Mouse (Mus musculus): ENCODE data around the gene Wfdc12. TPM values are rescaled to one million over a fixed set of nuclear protein-coding genes. Genes with fewer than 3 reads are reported as not detected.
A peak's percentile ranks its signal among the peaks of the same experiment; 100 is the strongest.
"Not testable (repeated sequence)": the region's sequence is repeated elsewhere in the genome, so short reads cannot be mapped to it uniquely, and the experiment has no call there.

The Wfdc12 gene
- polyA plus RNA-seq, 1 experiment from 2014 or later, result 2.4 TPM

GRCm38 (mm10) chr2:164212711-164213110, 22.3 kb upstream of the Wfdc12 start:
- no peak overlapping the region for H3K9ac ChIP-seq (ENCODE audit: low read length)
- ATAC-seq (ENCODE audit: low FRiP score, low TSS enrichment) (no peak), DNase-seq (ENCODE audit: low spot score) (no peak)
- no peaks in the 10 kb centered on the region for H3K4me1 ChIP-seq (replicated peaks; ENCODE audit: control insufficient read depth, insufficient read depth)
- H3K36me3 ChIP-seq (ENCODE audit: control insufficient read depth, insufficient read depth, low read length), result no peaks in the 10 kb centered on the region
- H3K4me2 ChIP-seq (replicated peaks; ENCODE audit: low read depth), result no peak overlapping the region
- 80% methylated on average over 5 of the region's 5 CpGs for WGBS
- no peak overlapping the region for H3K27ac ChIP-seq (replicated peaks)
- TF ChIP-seq EP300 (optimal IDR thresholded peaks at IDR 0.05) (no peak), CTCF (IDR thresholded peaks at IDR 0.05; ENCODE audit: low read depth) (no peak)
- no peaks in the 10 kb centered on the region for H3K9me3 ChIP-seq (ENCODE audit: control insufficient read depth, low read length)
- no peaks in the 10 kb centered on the region for H3K27me3 ChIP-seq (ENCODE audit: control insufficient read depth, insufficient read depth, low read length)
- H3K4me3 ChIP-seq (ENCODE audit: low read depth, low read length), result no peak overlapping the region

- WGBS, result 81% methylated on average over 4 of the region's 4 CpGs
- H3K36me3 ChIP-seq (ENCODE audit: control insufficient read depth, insufficient read depth, low read length), result no peaks in the 10 kb centered on the region
- ATAC-seq (ENCODE audit: low FRiP score, low TSS enrichment), result no peak
These were observed 20.5 kb upstream of the Wfdc12 start for GRCm38 (mm10) chr2:164210892-164211291.

GRCm38 (mm10) chr2:164206676-164207075, 16.3 kb upstream of the Wfdc12 start:
- Histone ChIP-seq H3K36me3 (ENCODE audit: control insufficient read depth, insufficient read depth, low read length) (no peaks in the 10 kb centered on the region), H3K4me3 (ENCODE audit: low read depth, low read length) (no peak overlapping the region), H3K27ac (replicated peaks) (no peak overlapping the region), H3K4me1 (replicated peaks; ENCODE audit: control insufficient read depth, insufficient read depth) (no peaks in the 10 kb centered on the region), H3K4me2 (replicated peaks; ENCODE audit: low read depth) (no peak overlapping the region), H3K9me3 (ENCODE audit: control insufficient read depth, low read length) (no peaks in the 10 kb centered on the region), H3K27me3 (ENCODE audit: control insufficient read depth, insufficient read depth, low read length) (no peaks in the 10 kb centered on the region), H3K9ac (ENCODE audit: low read length) (no peak overlapping the region)
- ATAC-seq (ENCODE audit: low FRiP score, low TSS enrichment), result no peak
- TF ChIP-seq EP300 (optimal IDR thresholded peaks at IDR 0.05), result no peak
- no peak for TF ChIP-seq CTCF (IDR thresholded peaks at IDR 0.05; ENCODE audit: low read depth)
- 62% methylated on average over 4 of the region's 4 CpGs for WGBS
- no peak for DNase-seq (ENCODE audit: low spot score)

More at GRCm38 (mm10) chr2:164210892-164211291, 20.5 kb upstream of the Wfdc12 start:
- no peaks in the 10 kb centered on the region for H3K4me1 ChIP-seq (replicated peaks; ENCODE audit: control insufficient read depth, insufficient read depth)
- no peaks in the 10 kb centered on the region for H3K9me3 ChIP-seq (ENCODE audit: control insufficient read depth, low read length)
- no peak for DNase-seq (ENCODE audit: low spot score)
- TF ChIP-seq EP300 (optimal IDR thresholded peaks at IDR 0.05), result no peak
- TF ChIP-seq CTCF (IDR thresholded peaks at IDR 0.05; ENCODE audit: low read depth), result no peak
- H3K27me3 ChIP-seq (ENCODE audit: control insufficient read depth, insufficient read depth, low read length), result no peaks in the 10 kb centered on the region
- H3K4me3 ChIP-seq (ENCODE audit: low read depth, low read length), result no peak overlapping the region
- no peak overlapping the region for H3K4me2 ChIP-seq (replicated peaks; ENCODE audit: low read depth)
- H3K27ac ChIP-seq (replicated peaks), result no peak overlapping the region
- H3K9ac ChIP-seq (ENCODE audit: low read length), result no peak overlapping the region

- H3K27ac ChIP-seq (replicated peaks); H3K4me2 ChIP-seq (replicated peaks; ENCODE audit: low read depth); H3K4me1 ChIP-seq (replicated peaks; ENCODE audit: control insufficient read depth, insufficient read depth); H3K36me3 ChIP-seq (ENCODE audit: control insufficient read depth, insufficient read depth, low read length); H3K27me3 ChIP-seq (ENCODE audit: control insufficient read depth, insufficient read depth, low read length); H3K4me3 ChIP-seq (ENCODE audit: low read depth, low read length); H3K9ac ChIP-seq (ENCODE audit: low read length); DNase-seq (ENCODE audit: low spot score); ATAC-seq (ENCODE audit: low FRiP score, low TSS enrichment); H3K9me3 ChIP-seq (ENCODE audit: control insufficient read depth, low read length): not testable (repeated sequence)
- 94% methylated on average over 10 of the region's 10 CpGs for WGBS
These were observed 15.6 kb upstream of the Wfdc12 start for GRCm38 (mm10) chr2:164206011-164206410.

- no peak for DNase-seq (ENCODE audit: low spot score)
These were observed 9.4 kb upstream of the Wfdc12 start, which contains the start of gene Wfdc15a for GRCm38 (mm10) chr2:164199626-164200327. Gene Wfdc15a, minus strand, starts transcription at chr2:164200130.

GRCm38 (mm10) chr2:164196700-164196990, 6.2 kb upstream of the Wfdc12 start:
- no peaks in the 10 kb centered on the region for H3K9me3 ChIP-seq (ENCODE audit: control insufficient read depth, low read length)
- H3K36me3 ChIP-seq (ENCODE audit: control insufficient read depth, insufficient read depth, low read length), result no peaks in the 10 kb centered on the region
- 71% methylated on average over 5 of the region's 5 CpGs for WGBS
- no peak overlapping the region for H3K9ac ChIP-seq (ENCODE audit: low read length)
- DNase-seq (ENCODE audit: low spot score) (no peak), ATAC-seq (ENCODE audit: low FRiP score, low TSS enrichment) (peak; percentile 88)
- no peaks in the 10 kb centered on the region for H3K27me3 ChIP-seq (ENCODE audit: control insufficient read depth, insufficient read depth, low read length)
- H3K4me1 ChIP-seq (replicated peaks; ENCODE audit: control insufficient read depth, insufficient read depth), result no peaks in the 10 kb centered on the region
- H3K27ac ChIP-seq (replicated peaks), result no peak overlapping the region
- H3K4me2 ChIP-seq (replicated peaks; ENCODE audit: low read depth), result no peak overlapping the region
- H3K4me3 ChIP-seq (ENCODE audit: low read depth, low read length), result no peak overlapping the region
- no peak for TF ChIP-seq CTCF (IDR thresholded peaks at IDR 0.05; ENCODE audit: low read depth)
- TF ChIP-seq EP300 (optimal IDR thresholded peaks at IDR 0.05), result no peak

More at GRCm38 (mm10) chr2:164199626-164200327, 9.4 kb upstream of the Wfdc12 start, which contains the start of gene Wfdc15a:
- WGBS, result 83% methylated on average over 20 of the region's 20 CpGs
- no peak for ATAC-seq (ENCODE audit: low FRiP score, low TSS enrichment)
- H3K4me2 ChIP-seq (replicated peaks; ENCODE audit: low read depth), result no peak within 1 kb of the TSS
- no peaks in the 10 kb centered on the region for H3K36me3 ChIP-seq (ENCODE audit: control insufficient read depth, insufficient read depth, low read length)
- H3K9ac ChIP-seq (ENCODE audit: low read length), result no peak within 1 kb of the TSS
- H3K9me3 ChIP-seq (ENCODE audit: control insufficient read depth, low read length), result no peaks in the 10 kb centered on the region
- H3K4me1 ChIP-seq (replicated peaks; ENCODE audit: control insufficient read depth, insufficient read depth), result no peaks in the 10 kb centered on the region
- no peak within 1 kb of the TSS for H3K27ac ChIP-seq (replicated peaks)
- TF ChIP-seq EP300 (optimal IDR thresholded peaks at IDR 0.05) (no peak), CTCF (IDR thresholded peaks at IDR 0.05; ENCODE audit: low read depth) (no peak)
- H3K4me3 ChIP-seq (ENCODE audit: low read depth, low read length), result no peak within 1 kb of the TSS
- H3K27me3 ChIP-seq (ENCODE audit: control insufficient read depth, insufficient read depth, low read length), result no peaks in the 10 kb centered on the region

Data from stomach, postnatal 0 days (tissue).